Comparison of ENCODE assay signal across 7 mouse cellular contexts in genomic region chr7:132153725-132154147, GRCm38 (mm10). TPM values are rescaled to one million over a fixed set of nuclear protein-coding genes. Genes with fewer than 3 reads are reported as not detected.
DNase-seq lines count a peak whose midpoint lies in the region; ATAC-seq and TF ChIP-seq lines count a peak whose summit lies in the region.

No protein-coding gene starts in this region.

- H3K36me3 ChIP-seq in lung, embryonic 15.5 days, result no peaks in the 10 kb centered on the region
- no peaks in the 10 kb centered on the region for H3K36me3 ChIP-seq in embryonic facial prominence, embryonic 12.5 days
- H3K36me3 ChIP-seq in intestine, postnatal 0 days (ENCODE audit: control insufficient read depth, insufficient read depth), result no peaks in the 10 kb centered on the region

- H3K27ac ChIP-seq in lung, embryonic 15.5 days, result no peak overlapping the region
- H3K27ac ChIP-seq in embryonic facial prominence, embryonic 12.5 days, result no peak overlapping the region
- H3K27ac ChIP-seq in intestine, postnatal 0 days (ENCODE audit: low read depth, low read length), result no peak overlapping the region
- no peak overlapping the region for H3K27ac ChIP-seq in olfactory bulb, adult 2 months (ENCODE audit: insufficient read depth, low read depth, low read length)

- ATAC-seq in lung, embryonic 15.5 days (ENCODE audit: borderline replicate concordance, extremely low read depth, low FRiP score, low TSS enrichment), result no peak
- ATAC-seq in embryonic facial prominence, embryonic 12.5 days (ENCODE audit: insufficient number of reproducible peaks, insufficient read depth, low FRiP score, low TSS enrichment), result no peak
- ATAC-seq in intestine, postnatal 0 days, result no peak

- peaks cover 29% of the 10 kb centered on the region for H3K27me3 ChIP-seq in lung, embryonic 15.5 days
- H3K27me3 ChIP-seq in embryonic facial prominence, embryonic 12.5 days, result peaks cover 39% of the 10 kb centered on the region
- H3K27me3 ChIP-seq in intestine, postnatal 0 days (replicated peaks; ENCODE audit: control insufficient read depth, insufficient read depth, low read length), result 0 out of 2 replicates have a peak, but pooled peaks cover 17% of the 10 kb centered on the region

- 0 out of 2 replicates have a peak, but pooled peaks cover 7% of the 10 kb centered on the region for H3K4me1 ChIP-seq in lung, embryonic 15.5 days
- no peaks in the 10 kb centered on the region for H3K4me1 ChIP-seq in lung, adult 2 months (ENCODE audit: control insufficient read depth, insufficient read depth, low read length)
- H3K4me1 ChIP-seq in embryonic facial prominence, embryonic 12.5 days, result peaks cover 12% of the 10 kb centered on the region; the same call in 1 of the 2 replicates
- no peaks in the 10 kb centered on the region for H3K4me1 ChIP-seq in intestine, postnatal 0 days (replicated peaks; ENCODE audit: control insufficient read depth, insufficient read depth, low read length)
- H3K4me1 ChIP-seq in olfactory bulb, adult 2 months (ENCODE audit: control insufficient read depth, insufficient read depth, low read length), result peaks cover 27% of the 10 kb centered on the region

- no peak for TF ChIP-seq CTCF in lung, adult 2 months (IDR thresholded peaks at IDR 0.05; ENCODE audit: insufficient read depth, low read length)
- TF ChIP-seq CTCF in intestine, postnatal 0 days (IDR thresholded peaks at IDR 0.05; ENCODE audit: low read depth), result no peak
- TF ChIP-seq CTCF in olfactory bulb, adult 2 months (IDR thresholded peaks at IDR 0.05; ENCODE audit: insufficient read depth, low read depth, low read length), result no peak

- no peaks in the 10 kb centered on the region for H3K9me3 ChIP-seq in lung, embryonic 15.5 days
- no peaks in the 10 kb centered on the region for H3K9me3 ChIP-seq in embryonic facial prominence, embryonic 12.5 days
- no peaks in the 10 kb centered on the region for H3K9me3 ChIP-seq in intestine, postnatal 0 days (ENCODE audit: control insufficient read depth)

- WGBS in lung, embryonic 15.5 days, result 46% methylated on average over 6 of the region's 6 CpGs
- WGBS in lung, adult 2 months, result 37% methylated on average over 6 of the region's 6 CpGs
- 32% methylated on average over 6 of the region's 6 CpGs for WGBS in embryonic facial prominence, embryonic 12.5 days
- WGBS in intestine, postnatal 0 days, result 44% methylated on average over 6 of the region's 6 CpGs
- WGBS in olfactory bulb, adult 2 months, result 40% methylated on average over 6 of the region's 6 CpGs

- H3K4me2 ChIP-seq in lung, embryonic 15.5 days, result no peak overlapping the region
- H3K4me2 ChIP-seq in embryonic facial prominence, embryonic 12.5 days (replicated peaks), result peak overlapping the region; percentile 70
- H3K4me2 ChIP-seq in intestine, postnatal 0 days (replicated peaks; ENCODE audit: low read depth), result peak overlapping the region; percentile 72

- TF ChIP-seq POLR2A in lung, adult 2 months (IDR thresholded peaks at IDR 0.05; ENCODE audit: borderline replicate concordance, extremely low read depth, low read depth, low read length), result no peak
- TF ChIP-seq POLR2A in olfactory bulb, adult 2 months (IDR thresholded peaks at IDR 0.05; ENCODE audit: insufficient read depth, low read depth, low read length), result no peak

- H3K9ac ChIP-seq in lung, embryonic 15.5 days, result no peak overlapping the region
- 0 out of 2 replicates have a peak overlapping the region, but pooled peaks have one; percentile 55 for H3K9ac ChIP-seq in embryonic facial prominence, embryonic 12.5 days
- H3K9ac ChIP-seq in intestine, postnatal 0 days (ENCODE audit: low read depth, low read length), result no peak overlapping the region

- no peak for DNase-seq in lung, adult 2 months
- DNase-seq in urinary bladder, postnatal 25 days (ENCODE audit: low spot score), result no peak
- no peak for DNase-seq in spleen, postnatal 36 days (ENCODE audit: low spot score in 2 of 2)

- H3K4me3 ChIP-seq in lung, embryonic 15.5 days, result peak overlapping the region; percentile 28; the same call in 1 of the 2 replicates
- no peak overlapping the region for H3K4me3 ChIP-seq in lung, adult 2 months (replicated peaks; ENCODE audit: extremely low read depth, low read depth, low read length)
- H3K4me3 ChIP-seq in embryonic facial prominence, embryonic 12.5 days, result peak overlapping the region; percentile 40
- peak overlapping the region; percentile 37; the same call in 1 of the 2 replicates for H3K4me3 ChIP-seq in intestine, postnatal 0 days (ENCODE audit: low read depth, low read length)
- H3K4me3 ChIP-seq in olfactory bulb, adult 2 months (ENCODE audit: insufficient read depth, low read depth, low read length), result peak overlapping the region; percentile 31; the same call in 1 of the 2 replicates

RNA-seq across cellular contexts. Expression of gene Cpxm2, which starts 0.8 kb away (rescaled TPM):
- 0.96 and 2.1 TPM in 2 replicates for polyA plus RNA-seq in lung, embryonic 15.5 days (2015; fragmentation: Nextera tagmentation; extraction: Ambion mirVana)
- 2.4 and 5.4 TPM in 2 replicates for polyA plus RNA-seq in lung, adult 2 months (2012; rRNA removed)
- 7.6 and 10.2 TPM in 2 replicates for polyA plus RNA-seq in embryonic facial prominence, embryonic 12.5 days (2016; fragmentation: Nextera tagmentation; extraction: Ambion mirVana)
- polyA plus RNA-seq in intestine, postnatal 0 days (2015; fragmentation: Nextera tagmentation; extraction: Ambion mirVana), result 0.74 and 0.81 TPM in 2 replicates
- not detected in 2 replicates for polyA plus RNA-seq in olfactory bulb, adult 2 months (2012; ENCODE audit: insufficient read depth, insufficient read length, low replicate concordance, missing spikeins)
